Mouse (Mus musculus) bone marrow macrophage, adult 2 months (primary cell): ENCODE measurements around the gene Efcab11. TPM values are rescaled to one million over a fixed set of nuclear protein-coding genes. Genes with fewer than 3 reads are reported as not detected.

Experiments
- H3K27ac ChIP-seq: 2 replicates; pipeline ENCODE4 v1.5.1; 2012; ENCODE audit warnings: low read depth, low read length; ENCODE audit not compliant: insufficient read depth
- H3K4me1 ChIP-seq: 2 replicates; pipeline ENCODE4 v1.6.1; 2012; ENCODE audit warnings: low read length; ENCODE audit not compliant: control insufficient read depth, insufficient read depth
- H3K4me3 ChIP-seq: 2 replicates; pipeline ENCODE4 v1.5.1; 2012; ENCODE audit warnings: mild to moderate bottlenecking, low read length, moderate library complexity; ENCODE audit not compliant: insufficient read depth
- CTCF ChIP-seq: IDR thresholded peaks from 2 replicates; pipeline ENCODE4 v1.5.1; 2012; ENCODE audit warnings: low read depth, mild to moderate bottlenecking, low read length, moderate library complexity
- POLR2A ChIP-seq: IDR thresholded peaks from 2 replicates; pipeline ENCODE4 v1.6.1; 2012; ENCODE audit warnings: mild to moderate bottlenecking, low read depth, low read length, borderline replicate concordance
- polyA plus RNA-seq: library from polyadenylated mRNA; stranded (reverse); fragments of >200 nt; gene quantifications from 2 replicates; pipeline ENCODE4 v1.2.4, GENCODE M21; 2012; ENCODE audit not compliant: missing spikeins, insufficient read depth, insufficient read length

Gene Efcab11
- polyA plus RNA-seq, 1 experiment: 3.5 TPM

GRCm38 (mm10) chr12:99694066-99694465 is 190.2 kb downstream of the Efcab11 start:
- H3K4me3 ChIP-seq: no peak overlapping the region
- TF ChIP-seq CTCF: no peak
- TF ChIP-seq POLR2A: no peak
- H3K4me1 ChIP-seq: peaks cover 3% of the 10 kb centered on the region
- H3K27ac ChIP-seq: no peak overlapping the region

- TF ChIP-seq POLR2A: no peak
- no peak for TF ChIP-seq CTCF
- H3K4me3 ChIP-seq: no peak overlapping the region
- H3K27ac ChIP-seq: no peak overlapping the region
- H3K4me1 ChIP-seq: peaks cover 25% of the 10 kb centered on the region
Measured at GRCm38 (mm10) chr12:99686418-99686992, 197.7 kb downstream of the Efcab11 start.

- Histone ChIP-seq H3K27ac (no peak overlapping the region), H3K4me1 (peaks cover 25% of the 10 kb centered on the region), H3K4me3 (no peak overlapping the region)
- TF ChIP-seq CTCF (no peak), POLR2A (no peak)
Measured at GRCm38 (mm10) chr12:99685451-99686100, 198.7 kb downstream of the Efcab11 start.

- Histone ChIP-seq H3K4me3 (no peak overlapping the region), H3K27ac (no peak overlapping the region), H3K4me1 (peaks cover 6% of the 10 kb centered on the region)
- no peak for TF ChIP-seq CTCF
- TF ChIP-seq POLR2A: no peak
Measured at GRCm38 (mm10) chr12:99681681-99682080, 202.6 kb downstream of the Efcab11 start.

GRCm38 (mm10) chr12:99671866-99672191 is 212.4 kb downstream of the Efcab11 start:
- Histone ChIP-seq H3K4me3 (no peak overlapping the region), H3K4me1 (no peaks in the 10 kb centered on the region), H3K27ac (no peak overlapping the region)
- TF ChIP-seq CTCF: no peak
- TF ChIP-seq POLR2A: no peak

- no peak overlapping the region for H3K4me3 ChIP-seq
- no peaks in the 10 kb centered on the region for H3K4me1 ChIP-seq
- TF ChIP-seq CTCF (no peak), POLR2A (no peak)
- H3K27ac ChIP-seq: no peak overlapping the region
Measured at GRCm38 (mm10) chr12:99671162-99671865, 212.9 kb downstream of the Efcab11 start.

GRCm38 (mm10) chr12:99670762-99671152 is 213.5 kb downstream of the Efcab11 start:
- Histone ChIP-seq H3K4me1 (no peaks in the 10 kb centered on the region), H3K4me3 (no peak overlapping the region), H3K27ac (no peak overlapping the region)
- TF ChIP-seq CTCF: no peak
- no peak for TF ChIP-seq POLR2A

GRCm38 (mm10) chr12:99669976-99670761 is 214.1 kb downstream of the Efcab11 start:
- no peaks in the 10 kb centered on the region for H3K4me1 ChIP-seq
- TF ChIP-seq CTCF (no peak), POLR2A (no peak)
- no peak overlapping the region for H3K4me3 ChIP-seq
- H3K27ac ChIP-seq: no peak overlapping the region

GRCm38 (mm10) chr12:99654991-99655880 is 229.0 kb downstream of the Efcab11 start:
- no peak overlapping the region for H3K4me3 ChIP-seq
- TF ChIP-seq CTCF (no peak), POLR2A (no peak)
- no peak overlapping the region for H3K27ac ChIP-seq
- peaks cover 2% of the 10 kb centered on the region; the same call in 1 of the 2 replicates for H3K4me1 ChIP-seq
